Mouse (Mus musculus): ENCODE measurements around the gene Cfap299.
"Not testable (repeated sequence)": the region's sequence is repeated elsewhere in the genome, so short reads cannot be mapped to it uniquely, and the experiment has no call there.

Cfap299 gene

GRCm38 (mm10) chr5:98541333-98541732 lies 212.2 kb downstream of the Cfap299 start:
- DNase-seq: no peak

GRCm38 (mm10) chr5:98550285-98550684 lies 221.2 kb downstream of the Cfap299 start:
- no peak for DNase-seq

- no peak for DNase-seq
Measured at GRCm38 (mm10) chr5:98550873-98551272, 221.8 kb downstream of the Cfap299 start.

GRCm38 (mm10) chr5:98552395-98552794 lies 223.3 kb downstream of the Cfap299 start, which contains the start of gene Gm11111:
Gm11111 (plus strand) TSS chr5:98552695.
- DNase-seq: no peak

GRCm38 (mm10) chr5:98552811-98553601 lies 223.9 kb downstream of the Cfap299 start:
- DNase-seq: no peak

DNA sequence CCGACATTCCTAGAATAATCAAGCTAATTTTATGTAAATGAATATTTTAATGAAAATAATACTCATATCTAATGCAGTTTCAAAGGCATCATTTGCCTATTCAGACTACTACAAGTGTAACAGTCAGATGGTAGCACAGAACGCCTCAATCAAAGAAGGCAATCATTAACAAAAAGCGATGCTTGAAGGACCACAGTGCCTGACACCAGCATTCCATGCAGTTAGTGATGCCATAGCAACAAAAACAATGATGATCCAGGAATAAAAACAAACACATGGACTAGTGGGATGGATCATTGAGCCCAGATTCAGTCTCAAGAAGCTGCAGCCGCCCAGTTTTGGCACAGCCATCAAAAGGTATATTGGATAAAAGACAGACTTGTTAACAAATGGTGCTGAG lies 232.2 kb downstream of the Cfap299 start:
- peak; percentile 50 for DNase-seq

- DNase-seq: no peak
Measured at GRCm38 (mm10) chr5:98562806-98563205, 233.7 kb downstream of the Cfap299 start.

- DNase-seq: peak; percentile 81
Measured at GRCm38 (mm10) chr5:98563801-98564200, 234.7 kb downstream of the Cfap299 start.

GRCm38 (mm10) chr5:98566461-98567193 lies 237.5 kb downstream of the Cfap299 start:
- DNase-seq: peak; percentile 58

- no peak for DNase-seq
Measured at GRCm38 (mm10) chr5:98568481-98568880, 239.4 kb downstream of the Cfap299 start.

- no peak for DNase-seq
Measured at GRCm38 (mm10) chr5:98569029-98569513, 240.0 kb downstream of the Cfap299 start.

GRCm38 (mm10) chr5:98572392-98572791 lies 243.3 kb downstream of the Cfap299 start:
- no peak for DNase-seq

- DNase-seq: peak; percentile 71
Measured at GRCm38 (mm10) chr5:98574711-98575470, 245.8 kb downstream of the Cfap299 start.

DNA sequence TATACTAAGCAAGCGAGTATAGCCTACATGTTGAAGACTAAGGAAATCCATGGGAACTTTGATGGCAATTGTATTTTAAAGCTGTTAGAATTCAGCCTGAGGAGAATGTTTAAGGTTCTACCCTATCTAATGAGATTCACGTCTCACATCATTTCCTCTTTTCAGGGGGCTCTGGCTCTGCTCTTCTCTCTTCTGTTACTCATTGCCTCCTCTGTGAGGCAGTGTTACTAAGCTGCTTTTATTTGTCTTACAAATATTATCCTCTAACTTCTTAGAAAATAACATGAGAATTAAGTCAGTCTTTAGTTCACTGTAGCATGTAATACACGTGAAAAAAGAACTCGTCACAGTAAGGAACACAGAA lies 246.3 kb downstream of the Cfap299 start:
- no peak for DNase-seq

DNA sequence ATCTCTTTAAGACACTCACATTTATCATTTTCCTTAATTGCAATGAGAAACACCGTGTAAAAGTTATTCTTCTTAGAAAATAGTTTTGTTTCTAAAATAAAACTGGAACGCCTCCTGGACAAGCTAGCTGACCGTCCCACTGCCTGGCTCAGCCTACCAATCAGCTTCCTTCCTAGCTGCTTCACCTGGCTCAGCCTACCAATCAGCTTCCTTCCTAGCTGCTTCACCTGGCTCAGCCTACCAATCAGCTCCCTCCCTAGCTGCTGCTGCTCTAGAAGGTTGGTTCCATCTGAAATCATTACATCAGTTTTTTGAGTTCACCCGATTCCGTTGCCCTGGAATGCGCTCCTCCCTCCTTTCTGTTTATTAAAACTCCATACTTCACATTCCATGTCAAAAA lies 247.4 kb downstream of the Cfap299 start:
- DNase-seq: not testable (repeated sequence)

DNA sequence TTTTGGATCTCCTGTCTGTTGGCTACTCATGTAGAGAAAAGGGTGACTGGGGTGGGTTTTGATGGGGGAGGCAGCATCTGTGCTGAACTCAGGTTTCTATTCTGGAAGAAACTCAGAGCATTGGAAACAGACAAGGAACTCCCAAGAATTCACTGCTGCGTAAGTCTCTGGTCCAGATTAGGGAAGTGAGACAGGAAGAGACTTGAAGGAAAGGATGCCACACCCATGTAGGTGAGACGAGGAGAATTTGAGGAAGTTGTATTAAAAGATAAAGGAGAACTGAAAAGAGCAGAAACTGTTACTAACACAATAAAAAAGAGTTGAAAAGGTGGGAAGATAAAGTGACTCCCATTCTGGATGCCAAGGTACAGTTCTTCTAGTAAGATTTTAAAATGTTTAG lies 249.3 kb downstream of the Cfap299 start:
- no peak for DNase-seq

- DNase-seq: no peak
Measured at GRCm38 (mm10) chr5:98580811-98581210, 251.7 kb downstream of the Cfap299 start.

DNA sequence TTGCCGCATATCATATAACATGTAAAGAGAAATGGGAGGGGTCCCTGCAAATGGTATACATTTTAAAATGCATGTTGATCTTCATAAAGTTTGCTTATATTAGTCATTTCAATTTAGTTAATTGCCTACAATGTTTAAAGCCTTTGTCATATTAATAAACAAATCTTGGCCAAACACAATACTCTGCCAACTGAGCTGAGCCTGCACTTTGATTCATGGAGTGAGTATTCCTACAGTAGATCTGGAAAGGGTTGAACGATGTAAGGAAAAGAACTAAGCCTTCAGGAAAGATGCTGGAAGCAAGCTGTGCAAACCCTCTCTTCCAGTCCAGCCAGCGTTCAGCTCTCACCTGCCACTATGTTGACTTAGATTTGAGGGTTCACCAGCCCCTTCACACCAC lies 252.9 kb downstream of the Cfap299 start:
- DNase-seq: no peak

- DNase-seq: no peak
Measured at GRCm38 (mm10) chr5:98585915-98586314, 256.8 kb downstream of the Cfap299 start.

GRCm38 (mm10) chr5:98613511-98613910 lies 284.4 kb downstream of the Cfap299 start:
- DNase-seq: no peak

DNA sequence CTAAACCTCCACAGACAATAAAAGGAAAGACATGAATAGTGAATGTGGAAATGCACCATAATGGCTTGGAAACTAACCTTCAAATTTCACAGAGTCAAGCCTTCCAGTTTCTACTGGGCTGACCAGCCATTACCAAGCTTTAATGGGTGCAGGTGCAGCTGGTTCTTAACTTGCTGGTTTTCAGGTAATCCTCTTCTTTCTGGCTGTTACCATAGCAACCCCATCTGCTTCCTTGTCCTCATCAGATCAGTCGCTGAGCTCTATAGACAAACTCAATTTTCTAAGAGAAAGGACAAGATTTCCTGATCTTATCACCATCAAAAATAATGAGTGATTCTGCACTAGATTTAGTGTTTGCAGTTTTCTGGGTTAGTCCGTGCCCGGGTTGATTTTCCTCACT lies 287.8 kb downstream of the Cfap299 start:
- DNase-seq: no peak

DNA sequence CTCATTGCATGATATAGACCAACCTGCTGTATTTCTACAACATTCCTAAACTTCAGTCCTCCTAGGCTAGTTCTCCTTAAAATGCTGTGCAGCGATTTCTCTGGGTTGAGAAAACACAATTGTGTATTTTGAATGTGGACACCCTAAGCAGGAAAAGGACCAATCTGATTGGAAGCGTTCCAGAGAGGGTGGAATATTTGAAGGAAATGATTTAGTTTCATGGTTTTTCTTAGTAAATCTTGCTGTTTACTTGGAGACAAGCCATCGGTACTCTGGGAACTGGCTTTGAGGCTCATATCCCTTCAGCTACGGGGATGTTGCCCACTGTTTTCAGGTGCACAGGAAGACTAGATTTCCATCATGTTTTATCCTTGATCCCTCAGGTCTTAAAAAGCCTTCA lies 288.3 kb downstream of the Cfap299 start:
- no peak for DNase-seq

DNA sequence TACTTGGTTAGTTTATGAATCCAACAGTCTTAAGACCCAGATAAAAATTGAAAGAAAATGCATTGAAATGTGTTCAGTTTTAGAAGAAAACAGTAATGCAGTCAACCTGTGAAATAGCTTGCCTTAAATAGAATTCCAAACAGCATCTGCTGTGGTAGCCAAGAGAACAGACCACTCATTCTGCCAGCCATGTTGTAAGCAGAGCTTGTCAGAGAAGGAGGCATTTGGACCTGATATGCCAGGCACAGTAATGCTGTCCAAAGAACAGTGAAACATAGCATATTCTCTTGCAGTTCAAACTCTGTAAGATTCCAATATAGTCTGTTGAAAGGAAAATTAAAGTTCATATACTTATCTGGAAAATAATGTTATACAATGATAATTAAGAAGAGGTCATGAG lies 321.2 kb downstream of the Cfap299 start:
- no peak for DNase-seq

Measured in retina, postnatal 1 day (tissue).